Mouse (Mus musculus) embryonic facial prominence, embryonic 13.5 days (tissue): ENCODE measurements around the gene Wasl. TPM values are rescaled to one million over a fixed set of nuclear protein-coding genes. Genes with fewer than 3 reads are reported as not detected.

ENCODE experiments used
- ATAC-seq: fragments of 200-750 bp; cut with Nextera tagmentation; 2 replicates; pipeline ENCODE4 v1.8.0; 2017; ENCODE audit warnings: low read depth; ENCODE audit not compliant: insufficient number of reproducible peaks, insufficient read depth, low FRiP score, low TSS enrichment
- H3K27ac ChIP-seq: fragments of 300-500 bp; sonication (generic); 2 replicates; pipeline ENCODE4 v1.5.1; 2015; ENCODE audit warnings: moderate library complexity, mild to moderate bottlenecking, inconsistent platforms
- H3K27me3 ChIP-seq: fragments of 300-500 bp; sonication (generic); 2 replicates; pipeline ENCODE4 v1.6.1; 2015; ENCODE audit warnings: mild to moderate bottlenecking, inconsistent platforms
- H3K36me3 ChIP-seq: fragments of 300-500 bp; sonication (generic); 2 replicates; pipeline ENCODE4 v1.6.1; 2015; ENCODE audit warnings: mild to moderate bottlenecking, inconsistent platforms
- H3K4me1 ChIP-seq: fragments of 300-500 bp; sonication (generic); 2 replicates; pipeline ENCODE4 v1.6.1; 2015; ENCODE audit warnings: inconsistent platforms
- H3K4me2 ChIP-seq: fragments of 300-500 bp; sonication (generic); 2 replicates; pipeline ENCODE4 v1.6.1; 2015; ENCODE audit warnings: moderate library complexity, mild to moderate bottlenecking, inconsistent platforms
- H3K4me3 ChIP-seq: fragments of 300-500 bp; sonication (generic); 2 replicates; pipeline ENCODE4 v1.5.1; 2015; ENCODE audit warnings: mild to moderate bottlenecking, inconsistent platforms
- H3K9ac ChIP-seq: fragments of 300-500 bp; sonication (generic); 2 replicates; pipeline ENCODE4 v1.6.1; 2015; ENCODE audit warnings: mild to moderate bottlenecking, inconsistent platforms
- H3K9me3 ChIP-seq: fragments of 300-500 bp; sonication (generic); 2 replicates; pipeline ENCODE4 v1.6.1; 2016; ENCODE audit warnings: inconsistent platforms
- WGBS: fragments of 180-500 bp; shearing (Covaris S2); methylation state at CpG from one replicate; pipeline ENCODE4 v1.1.7; 2015; ENCODE audit warnings: mixed read lengths; 5-methylcytosine and 5-hydroxymethylcytosine counted together
- polyA plus RNA-seq: library from polyadenylated mRNA; unstranded; fragments of >200 nt; fragmentation: Nextera tagmentation; extraction: Ambion mirVana; gene quantifications from 2 replicates; pipeline ENCODE4 v1.2.1, GENCODE M21; 2015

The Wasl gene
- polyA plus RNA-seq, 1 experiment from 2014 or later = 79.8 TPM

- Histone ChIP-seq H3K4me3 (no peak overlapping the region), H3K9ac (no peak overlapping the region), H3K27me3 (no peaks in the 10 kb centered on the region), H3K36me3 (peaks cover 8% of the 10 kb centered on the region), H3K4me1 (no peaks in the 10 kb centered on the region), H3K4me2 (no peak overlapping the region), H3K9me3 (no peaks in the 10 kb centered on the region), H3K27ac (no peak overlapping the region)
- ATAC-seq = no peak
- 93% methylated on average over 2 of the region's 2 CpGs for WGBS
These were observed 22.6 kb downstream of the Wasl start for GRCm38 (mm10) chr6:24642161-24642560.

GRCm38 (mm10) chr6:24641286-24641685 is 23.5 kb downstream of the Wasl start:
- Histone ChIP-seq H3K4me2 (no peak overlapping the region), H3K9ac (no peak overlapping the region), H3K27me3 (no peaks in the 10 kb centered on the region), H3K4me1 (no peaks in the 10 kb centered on the region), H3K9me3 (no peaks in the 10 kb centered on the region), H3K4me3 (no peak overlapping the region), H3K36me3 (peaks cover 9% of the 10 kb centered on the region), H3K27ac (no peak overlapping the region)
- WGBS = 83% methylated on average over 4 of the region's 4 CpGs
- ATAC-seq = no peak

- 91% methylated on average over 2 of the region's 2 CpGs for WGBS
- Histone ChIP-seq H3K4me3 (no peak overlapping the region), H3K9me3 (no peaks in the 10 kb centered on the region), H3K27ac (no peak overlapping the region), H3K4me1 (no peaks in the 10 kb centered on the region), H3K36me3 (peaks cover 12% of the 10 kb centered on the region), H3K27me3 (no peaks in the 10 kb centered on the region), H3K9ac (no peak overlapping the region), H3K4me2 (no peak overlapping the region)
- ATAC-seq = no peak
These were observed 29.0 kb downstream of the Wasl start for GRCm38 (mm10) chr6:24635814-24636213.

GRCm38 (mm10) chr6:24634065-24634464 is 30.7 kb downstream of the Wasl start:
- WGBS = 84% methylated on average over 3 of the region's 3 CpGs
- Histone ChIP-seq H3K36me3 (peaks cover 12% of the 10 kb centered on the region), H3K9me3 (no peaks in the 10 kb centered on the region), H3K4me1 (no peaks in the 10 kb centered on the region), H3K4me3 (no peak overlapping the region), H3K27me3 (no peaks in the 10 kb centered on the region), H3K27ac (no peak overlapping the region), H3K4me2 (no peak overlapping the region), H3K9ac (no peak overlapping the region)
- ATAC-seq = no peak

- H3K27me3 ChIP-seq = no peaks in the 10 kb centered on the region
- H3K4me3 ChIP-seq = no peak overlapping the region
- no peaks in the 10 kb centered on the region for H3K4me1 ChIP-seq
- H3K27ac ChIP-seq = no peak overlapping the region
- H3K4me2 ChIP-seq = no peak overlapping the region
- no peak for ATAC-seq
- peaks cover 10% of the 10 kb centered on the region for H3K36me3 ChIP-seq
- H3K9ac ChIP-seq = no peak overlapping the region
- WGBS = 80% methylated on average over 4 of the region's 4 CpGs
- H3K9me3 ChIP-seq = no peaks in the 10 kb centered on the region
These were observed 32.7 kb downstream of the Wasl start for GRCm38 (mm10) chr6:24632061-24632460.

GRCm38 (mm10) chr6:24628499-24628898 is 36.3 kb downstream of the Wasl start:
- H3K4me3 ChIP-seq = no peak overlapping the region
- no peak for ATAC-seq
- no peaks in the 10 kb centered on the region for H3K27me3 ChIP-seq
- WGBS = 82% methylated on average over 1 of the region's 1 CpGs
- no peak overlapping the region for H3K4me2 ChIP-seq
- H3K9me3 ChIP-seq = no peaks in the 10 kb centered on the region
- peaks cover 19% of the 10 kb centered on the region for H3K36me3 ChIP-seq
- H3K4me1 ChIP-seq = no peaks in the 10 kb centered on the region
- no peak overlapping the region for H3K9ac ChIP-seq
- H3K27ac ChIP-seq = no peak overlapping the region

GRCm38 (mm10) chr6:24627586-24628030 is 37.2 kb downstream of the Wasl start:
- Histone ChIP-seq H3K4me2 (no peak overlapping the region), H3K36me3 (peaks cover 15% of the 10 kb centered on the region; the same call in 1 of the 2 replicates), H3K9me3 (no peaks in the 10 kb centered on the region), H3K4me1 (no peaks in the 10 kb centered on the region), H3K9ac (no peak overlapping the region), H3K27me3 (no peaks in the 10 kb centered on the region), H3K27ac (no peak overlapping the region), H3K4me3 (no peak overlapping the region)
- WGBS = 68% methylated on average over 5 of the region's 5 CpGs
- ATAC-seq = 0 out of 2 replicates have a peak, but pooled peaks have one; percentile 15

- H3K36me3 ChIP-seq = peaks cover 36% of the 10 kb centered on the region
- H3K9me3 ChIP-seq = no peaks in the 10 kb centered on the region
- no peaks in the 10 kb centered on the region for H3K4me1 ChIP-seq
- 86% methylated on average over 2 of the region's 2 CpGs for WGBS
- no peaks in the 10 kb centered on the region for H3K27me3 ChIP-seq
- ATAC-seq = no peak
- H3K4me3 ChIP-seq = no peak overlapping the region
- H3K27ac ChIP-seq = no peak overlapping the region
- no peak overlapping the region for H3K9ac ChIP-seq
- no peak overlapping the region for H3K4me2 ChIP-seq
These were observed 42.7 kb downstream of the Wasl start for GRCm38 (mm10) chr6:24622098-24622497.

GRCm38 (mm10) chr6:24620936-24621335 is 43.9 kb downstream of the Wasl start:
- H3K9me3 ChIP-seq = no peaks in the 10 kb centered on the region
- no peaks in the 10 kb centered on the region for H3K4me1 ChIP-seq
- no peak overlapping the region for H3K27ac ChIP-seq
- H3K9ac ChIP-seq = no peak overlapping the region
- no peak overlapping the region for H3K4me3 ChIP-seq
- no peaks in the 10 kb centered on the region for H3K27me3 ChIP-seq
- H3K4me2 ChIP-seq = no peak overlapping the region
- no peak for ATAC-seq
- WGBS = 84% methylated on average over 2 of the region's 2 CpGs
- H3K36me3 ChIP-seq = peaks cover 42% of the 10 kb centered on the region

- Histone ChIP-seq H3K36me3 (peaks cover 47% of the 10 kb centered on the region), H3K4me3 (no peak overlapping the region), H3K27me3 (no peaks in the 10 kb centered on the region), H3K4me1 (no peaks in the 10 kb centered on the region), H3K27ac (no peak overlapping the region), H3K9me3 (no peaks in the 10 kb centered on the region), H3K9ac (no peak overlapping the region), H3K4me2 (no peak overlapping the region)
- no peak for ATAC-seq
- WGBS = 58% methylated on average over 6 of the region's 6 CpGs
These were observed 45.3 kb downstream of the Wasl start for GRCm38 (mm10) chr6:24619285-24620045.

- 81% methylated on average over 4 of the region's 4 CpGs for WGBS
- Histone ChIP-seq H3K4me3 (no peak overlapping the region), H3K27me3 (no peaks in the 10 kb centered on the region), H3K27ac (no peak overlapping the region), H3K9ac (no peak overlapping the region), H3K36me3 (peaks cover 55% of the 10 kb centered on the region), H3K4me1 (no peaks in the 10 kb centered on the region), H3K9me3 (no peaks in the 10 kb centered on the region), H3K4me2 (no peak overlapping the region)
- ATAC-seq = no peak
These were observed 48.1 kb downstream of the Wasl start for GRCm38 (mm10) chr6:24616746-24617145.

- ATAC-seq = no peak
- 86% methylated on average over 4 of the region's 4 CpGs for WGBS
These were observed 50.9 kb downstream of the Wasl start for GRCm38 (mm10) chr6:24613918-24614317.

More at GRCm38 (mm10) chr6:24613918-24614317, 50.9 kb downstream of the Wasl start:
- Histone ChIP-seq H3K9ac (no peak overlapping the region), H3K27ac (no peak overlapping the region), H3K36me3 (peaks cover 47% of the 10 kb centered on the region), H3K9me3 (no peaks in the 10 kb centered on the region), H3K4me2 (no peak overlapping the region), H3K4me3 (no peak overlapping the region), H3K27me3 (no peaks in the 10 kb centered on the region), H3K4me1 (no peaks in the 10 kb centered on the region)
